Mouse (Mus musculus) megakaryocyte, embryonic 14.5 days (primary cell): ENCODE results near the gene Emid1.

ENCODE experiments used
- FLI1 ChIP-seq: IDR thresholded peaks from 2 replicates; pipeline ENCODE4 v1.6.1; 2012; ENCODE audit warnings: low read length, inconsistent platforms, mixed read lengths
- GATA1 ChIP-seq: IDR thresholded peaks from 3 replicates; pipeline ENCODE4 v1.6.1; 2012; ENCODE audit warnings: mixed read lengths, low read length, inconsistent platforms, borderline replicate concordance

GRCm38 (mm10) chr11:5089147-5089546, 62.9 kb downstream of the Emid1 start:
- TF ChIP-seq GATA1 (no peak), FLI1 (no peak)
